Mouse (Mus musculus): ENCODE results near the gene Ifnar1. TPM values are rescaled to one million over a fixed set of nuclear protein-coding genes. Genes with fewer than 3 reads are reported as not detected.

Ifnar1 gene
- polyA plus RNA-seq, 1 experiment from 2014 or later = 39.4 TPM

DNA sequence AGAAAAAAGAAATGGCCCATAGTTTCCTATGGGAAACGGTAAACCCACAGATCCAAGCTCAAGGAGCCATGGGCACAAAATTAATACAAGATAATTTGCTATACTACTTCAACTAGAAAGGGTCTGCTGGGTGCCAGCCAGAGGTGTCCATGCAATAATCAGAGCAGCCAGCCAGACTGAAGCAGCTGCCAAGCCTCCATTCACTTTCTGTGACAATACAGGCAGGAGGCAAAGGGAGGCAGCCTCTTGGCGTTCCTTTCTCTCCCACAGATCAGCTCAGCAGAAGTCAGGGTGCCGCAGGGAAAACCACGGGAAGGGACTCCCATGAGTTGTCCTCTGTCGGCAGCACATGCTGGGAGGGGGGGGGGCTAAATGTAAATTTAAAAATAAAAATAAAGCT, 26.1 kb upstream of the Ifnar1 start:
- H3K4me1 ChIP-seq (ENCODE audit: control insufficient read depth, insufficient read depth, low read length) = no peaks in the 10 kb centered on the region
- no peak overlapping the region for H3K4me3 ChIP-seq (ENCODE audit: low read length)
- no peak overlapping the region for H3K9ac ChIP-seq (ENCODE audit: low read depth, low read length)
- whole genome bisulfite sequencing = 63% methylated on average over 5 of the region's 5 CpGs
- ATAC-seq = no peak
- H3K4me2 ChIP-seq (ENCODE audit: low read depth, low read length) = no peak overlapping the region
- no peaks in the 10 kb centered on the region for H3K9me3 ChIP-seq (ENCODE audit: control insufficient read depth, low read length)
- no peaks in the 10 kb centered on the region for H3K27me3 ChIP-seq (replicated peaks; ENCODE audit: control insufficient read depth, insufficient read depth, low read length)
- no peaks in the 10 kb centered on the region for H3K36me3 ChIP-seq (ENCODE audit: control insufficient read depth, insufficient read depth, low read length)
- H3K27ac ChIP-seq (ENCODE audit: low read length) = no peak overlapping the region

GRCm38 (mm10) chr16:91459396-91459795, 25.6 kb upstream of the Ifnar1 start:
- H3K4me1 ChIP-seq (ENCODE audit: control insufficient read depth, insufficient read depth, low read length) = no peaks in the 10 kb centered on the region
- H3K9me3 ChIP-seq (ENCODE audit: control insufficient read depth, low read length) = no peaks in the 10 kb centered on the region
- H3K4me3 ChIP-seq (ENCODE audit: low read length) = no peak overlapping the region
- no peaks in the 10 kb centered on the region for H3K27me3 ChIP-seq (replicated peaks; ENCODE audit: control insufficient read depth, insufficient read depth, low read length)
- 87% methylated on average over 3 of the region's 3 CpGs for WGBS
- H3K4me2 ChIP-seq (ENCODE audit: low read depth, low read length) = no peak overlapping the region
- H3K36me3 ChIP-seq (ENCODE audit: control insufficient read depth, insufficient read depth, low read length) = no peaks in the 10 kb centered on the region
- H3K27ac ChIP-seq (ENCODE audit: low read length) = no peak overlapping the region
- H3K9ac ChIP-seq (ENCODE audit: low read depth, low read length) = no peak overlapping the region
- ATAC-seq = no peak

DNA sequence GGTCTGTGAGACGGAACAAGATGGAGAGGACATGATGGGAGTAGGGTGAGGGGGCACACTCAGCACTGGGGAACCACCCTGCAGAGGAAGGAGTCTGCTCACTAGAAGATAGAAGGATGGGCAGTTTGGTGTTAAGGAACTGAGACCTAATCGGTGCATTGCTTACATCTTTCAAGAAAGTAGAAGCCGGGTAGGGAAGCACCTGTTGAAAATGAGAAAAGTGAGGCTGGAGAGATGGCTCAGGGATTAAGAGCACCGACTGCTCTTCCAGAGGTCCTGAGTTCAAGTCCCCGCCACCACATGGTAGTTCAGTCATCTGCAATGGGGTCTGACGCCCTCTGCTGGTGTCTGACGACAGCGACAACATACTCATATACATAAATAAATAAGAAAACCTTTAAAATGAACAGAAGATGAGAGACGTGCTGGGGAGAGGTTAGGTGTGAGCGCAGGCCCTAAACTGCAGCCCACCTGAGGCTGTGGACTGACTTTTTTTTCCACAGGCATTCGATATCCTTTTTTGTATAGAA, 25.1 kb upstream of the Ifnar1 start:
- Histone ChIP-seq H3K4me3 (ENCODE audit: low read length) (no peak overlapping the region), H3K27ac (ENCODE audit: low read length) (no peak overlapping the region), H3K4me2 (ENCODE audit: low read depth, low read length) (no peak overlapping the region), H3K9ac (ENCODE audit: low read depth, low read length) (no peak overlapping the region), H3K27me3 (replicated peaks; ENCODE audit: control insufficient read depth, insufficient read depth, low read length) (no peaks in the 10 kb centered on the region), H3K9me3 (ENCODE audit: control insufficient read depth, low read length) (no peaks in the 10 kb centered on the region), H3K36me3 (ENCODE audit: control insufficient read depth, insufficient read depth, low read length) (no peaks in the 10 kb centered on the region), H3K4me1 (ENCODE audit: control insufficient read depth, insufficient read depth, low read length) (no peaks in the 10 kb centered on the region)
- ATAC-seq = no peak
- 72% methylated on average over 11 of the region's 11 CpGs for WGBS

- 0 out of 2 replicates have a peak overlapping the region, but pooled peaks have one; percentile 3 for H3K27ac ChIP-seq (ENCODE audit: low read length)
- H3K4me3 ChIP-seq (ENCODE audit: low read length) = no peak overlapping the region
- H3K4me2 ChIP-seq (ENCODE audit: low read depth, low read length) = no peak overlapping the region
- H3K9me3 ChIP-seq (ENCODE audit: control insufficient read depth, low read length) = no peaks in the 10 kb centered on the region
- H3K9ac ChIP-seq (ENCODE audit: low read depth, low read length) = no peak overlapping the region
- no peaks in the 10 kb centered on the region for H3K27me3 ChIP-seq (replicated peaks; ENCODE audit: control insufficient read depth, insufficient read depth, low read length)
- no peak for ATAC-seq
- H3K4me1 ChIP-seq (ENCODE audit: control insufficient read depth, insufficient read depth, low read length) = 0 out of 2 replicates have a peak, but pooled peaks cover 4% of the 10 kb centered on the region
- H3K36me3 ChIP-seq (ENCODE audit: control insufficient read depth, insufficient read depth, low read length) = no peaks in the 10 kb centered on the region
- 52% methylated on average over 11 of the region's 11 CpGs for WGBS
These were observed 23.9 kb upstream of the Ifnar1 start for GRCm38 (mm10) chr16:91461066-91461638.

GRCm38 (mm10) chr16:91461773-91462181, 23.3 kb upstream of the Ifnar1 start:
- Histone ChIP-seq H3K36me3 (ENCODE audit: control insufficient read depth, insufficient read depth, low read length) (no peaks in the 10 kb centered on the region), H3K4me3 (ENCODE audit: low read length) (no peak overlapping the region), H3K4me2 (ENCODE audit: low read depth, low read length) (no peak overlapping the region), H3K9ac (ENCODE audit: low read depth, low read length) (no peak overlapping the region), H3K27ac (ENCODE audit: low read length) (peak overlapping the region; percentile 52; the same call in 1 of the 2 replicates), H3K4me1 (ENCODE audit: control insufficient read depth, insufficient read depth, low read length) (0 out of 2 replicates have a peak, but pooled peaks cover 4% of the 10 kb centered on the region), H3K27me3 (replicated peaks; ENCODE audit: control insufficient read depth, insufficient read depth, low read length) (no peaks in the 10 kb centered on the region), H3K9me3 (ENCODE audit: control insufficient read depth, low read length) (no peaks in the 10 kb centered on the region)
- ATAC-seq = no peak
- 49% methylated on average over 9 of the region's 9 CpGs for WGBS

GRCm38 (mm10) chr16:91462644-91463043, 22.4 kb upstream of the Ifnar1 start:
- WGBS = 75% methylated on average over 3 of the region's 3 CpGs
- Histone ChIP-seq H3K4me1 (ENCODE audit: control insufficient read depth, insufficient read depth, low read length) (0 out of 2 replicates have a peak, but pooled peaks cover 4% of the 10 kb centered on the region), H3K9ac (ENCODE audit: low read depth, low read length) (no peak overlapping the region), H3K4me3 (ENCODE audit: low read length) (no peak overlapping the region), H3K4me2 (ENCODE audit: low read depth, low read length) (no peak overlapping the region), H3K27me3 (replicated peaks; ENCODE audit: control insufficient read depth, insufficient read depth, low read length) (no peaks in the 10 kb centered on the region), H3K9me3 (ENCODE audit: control insufficient read depth, low read length) (no peaks in the 10 kb centered on the region), H3K27ac (ENCODE audit: low read length) (no peak overlapping the region), H3K36me3 (ENCODE audit: control insufficient read depth, insufficient read depth, low read length) (no peaks in the 10 kb centered on the region)
- ATAC-seq = no peak

GRCm38 (mm10) chr16:91463400-91463799, 21.6 kb upstream of the Ifnar1 start:
- no peak for ATAC-seq
- WGBS = 82% methylated on average over 2 of the region's 2 CpGs

DNA sequence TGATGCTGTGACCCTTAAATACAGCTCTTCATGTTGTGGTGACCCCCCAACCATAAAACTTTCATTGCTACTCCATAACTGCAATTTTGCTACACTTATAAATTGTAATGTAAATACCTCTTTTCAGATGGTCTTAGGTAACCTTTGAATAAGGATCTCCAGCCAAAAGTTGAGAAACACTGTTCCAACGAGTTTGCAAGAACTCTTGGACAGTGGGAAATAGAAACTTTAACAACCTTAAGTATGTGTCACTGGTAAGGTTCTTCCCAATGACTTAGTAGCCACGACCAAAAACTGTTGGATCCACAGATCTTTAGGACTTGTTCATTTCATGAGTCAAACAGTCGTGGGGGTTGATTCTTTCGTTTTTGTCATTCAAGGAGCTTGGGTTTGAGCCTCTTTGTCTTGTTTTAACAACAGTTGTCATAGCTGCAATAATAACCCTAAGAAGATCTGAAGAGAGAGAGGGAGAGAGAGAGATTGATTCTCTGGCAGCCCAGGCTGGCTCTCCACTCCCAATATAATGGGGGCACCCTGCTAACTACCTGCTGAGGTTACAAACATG, 21.1 kb upstream of the Ifnar1 start:
- peak overlapping the region; percentile 71 for H3K4me2 ChIP-seq (ENCODE audit: low read depth, low read length)
- H3K27me3 ChIP-seq (replicated peaks; ENCODE audit: control insufficient read depth, insufficient read depth, low read length) = no peaks in the 10 kb centered on the region
- 0 out of 2 replicates have a peak, but pooled peaks cover 4% of the 10 kb centered on the region for H3K4me1 ChIP-seq (ENCODE audit: control insufficient read depth, insufficient read depth, low read length)
- ATAC-seq = no peak
- H3K36me3 ChIP-seq (ENCODE audit: control insufficient read depth, insufficient read depth, low read length) = no peaks in the 10 kb centered on the region
- H3K9ac ChIP-seq (ENCODE audit: low read depth, low read length) = peak overlapping the region; percentile 62; the same call in 1 of the 2 replicates
- H3K27ac ChIP-seq (ENCODE audit: low read length) = 0 out of 2 replicates have a peak overlapping the region, but pooled peaks have one; percentile 53
- 84% methylated on average over 4 of the region's 4 CpGs for WGBS
- H3K9me3 ChIP-seq (ENCODE audit: control insufficient read depth, low read length) = no peaks in the 10 kb centered on the region
- peak overlapping the region; percentile 67 for H3K4me3 ChIP-seq (ENCODE audit: low read length)

More at GRCm38 (mm10) chr16:91463400-91463799, 21.6 kb upstream of the Ifnar1 start:
- Histone ChIP-seq H3K4me2 (ENCODE audit: low read depth, low read length) (no peak overlapping the region), H3K27me3 (replicated peaks; ENCODE audit: control insufficient read depth, insufficient read depth, low read length) (no peaks in the 10 kb centered on the region), H3K36me3 (ENCODE audit: control insufficient read depth, insufficient read depth, low read length) (no peaks in the 10 kb centered on the region), H3K9ac (ENCODE audit: low read depth, low read length) (no peak overlapping the region), H3K9me3 (ENCODE audit: control insufficient read depth, low read length) (no peaks in the 10 kb centered on the region), H3K4me3 (ENCODE audit: low read length) (no peak overlapping the region), H3K4me1 (ENCODE audit: control insufficient read depth, insufficient read depth, low read length) (0 out of 2 replicates have a peak, but pooled peaks cover 4% of the 10 kb centered on the region), H3K27ac (ENCODE audit: low read length) (no peak overlapping the region)

DNA sequence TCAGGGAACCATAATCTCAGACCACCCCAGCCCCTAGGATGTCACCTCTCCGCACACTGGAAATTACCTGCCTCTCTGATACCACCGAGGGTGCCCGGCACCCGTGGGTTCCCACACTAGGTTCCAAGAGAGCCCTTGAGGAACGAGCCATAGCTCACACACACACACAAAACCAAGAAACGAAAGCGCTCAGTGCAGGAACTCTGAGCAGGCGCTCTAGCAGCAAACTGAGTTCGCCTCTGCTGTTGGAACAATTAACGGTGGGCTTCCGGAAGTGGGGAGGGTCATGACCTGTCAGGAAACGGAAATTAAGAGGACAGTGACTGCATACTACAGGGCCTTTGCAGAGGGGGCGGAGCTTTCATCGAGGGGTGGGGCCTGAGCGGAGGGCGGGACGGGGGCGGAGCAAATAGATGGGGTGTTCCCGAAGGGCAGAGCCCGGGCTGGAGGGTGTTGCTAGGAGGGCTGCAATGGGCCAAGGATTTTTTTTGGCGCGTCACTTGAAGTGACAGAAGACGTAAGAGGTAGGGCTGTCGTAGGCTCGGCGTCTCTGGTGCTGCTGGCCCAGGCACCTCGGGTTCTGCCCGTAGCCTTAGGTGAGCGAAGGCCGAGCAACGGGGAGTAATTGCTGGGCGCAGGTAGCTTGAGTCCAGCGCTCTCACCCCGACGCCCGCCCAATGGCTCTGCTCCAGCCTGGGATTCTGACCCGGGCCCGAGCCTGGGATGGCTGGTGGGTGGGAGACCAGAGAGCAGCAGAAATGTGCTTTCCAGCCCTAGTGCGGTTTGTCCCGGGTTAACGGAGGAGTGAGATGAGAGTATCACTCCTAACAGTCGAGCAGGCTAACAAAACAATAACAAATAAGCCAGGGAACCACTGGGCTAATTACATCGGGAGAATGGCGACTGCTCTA, 20.2 kb upstream of the Ifnar1 start:
- peak overlapping the region; percentile 53 for H3K27ac ChIP-seq (ENCODE audit: low read length)
- 0 out of 2 replicates have a peak, but pooled peaks cover 4% of the 10 kb centered on the region for H3K4me1 ChIP-seq (ENCODE audit: control insufficient read depth, insufficient read depth, low read length)
- peak overlapping the region; percentile 69 for H3K9ac ChIP-seq (ENCODE audit: low read depth, low read length)
- H3K4me3 ChIP-seq (ENCODE audit: low read length) = peak overlapping the region; percentile 67
- ATAC-seq = peak; percentile 97
- H3K36me3 ChIP-seq (ENCODE audit: control insufficient read depth, insufficient read depth, low read length) = no peaks in the 10 kb centered on the region
- H3K4me2 ChIP-seq (ENCODE audit: low read depth, low read length) = peak overlapping the region; percentile 71
- 1% methylated on average over 44 of the region's 44 CpGs for WGBS
- no peaks in the 10 kb centered on the region for H3K27me3 ChIP-seq (replicated peaks; ENCODE audit: control insufficient read depth, insufficient read depth, low read length)
- no peaks in the 10 kb centered on the region for H3K9me3 ChIP-seq (ENCODE audit: control insufficient read depth, low read length)
